Mouse (Mus musculus): Measurements from ENCODE around the gene Slc38a3. TPM values are rescaled to one million over a fixed set of nuclear protein-coding genes. Genes with fewer than 3 reads are reported as not detected.
"Not testable (repeated sequence)": the region's sequence is repeated elsewhere in the genome, so short reads cannot be mapped to it uniquely, and the experiment has no call there.

Slc38a3 gene
- polyA plus RNA-seq, 1 experiment from 2014 or later: 3.7 TPM

DNA sequence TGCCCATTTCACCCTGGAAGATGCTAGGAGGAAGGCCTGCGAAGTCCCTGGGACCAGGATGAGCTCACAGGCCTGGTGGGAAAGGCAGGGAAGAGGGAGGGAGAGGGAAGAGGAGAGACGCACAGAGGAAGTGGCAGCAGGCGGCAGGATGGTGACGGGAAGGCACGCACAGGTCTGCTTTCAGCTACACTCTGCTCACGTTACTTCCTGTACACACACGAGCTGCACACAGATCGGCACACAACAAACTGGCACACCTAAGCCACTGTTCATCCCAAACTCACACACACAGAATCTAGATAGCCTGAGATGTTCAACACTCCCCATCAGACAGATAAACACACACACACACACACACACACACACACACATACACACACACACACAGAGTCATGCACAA, 21.1 kb upstream of the Slc38a3 start:
- Histone ChIP-seq H3K9ac (replicated peaks; ENCODE audit: low read depth, low read length) (no peak overlapping the region), H3K27me3 (ENCODE audit: control insufficient read depth, insufficient read depth, low read length) (no peaks in the 10 kb centered on the region), H3K4me3 (ENCODE audit: low read depth, low read length) (no peak overlapping the region), H3K4me2 (replicated peaks; ENCODE audit: low read depth, low read length) (no peak overlapping the region), H3K4me1 (ENCODE audit: control insufficient read depth, insufficient read depth, low read length) (peaks cover 13% of the 10 kb centered on the region; the same call in 1 of the 2 replicates), H3K27ac (ENCODE audit: low read length) (no peak overlapping the region), H3K36me3 (ENCODE audit: control insufficient read depth, insufficient read depth, low read length) (peaks cover 61% of the 10 kb centered on the region), H3K9me3 (ENCODE audit: control insufficient read depth, low read depth, low read length) (no peaks in the 10 kb centered on the region)
- no peak for ATAC-seq (ENCODE audit: insufficient number of reproducible peaks, insufficient read depth, low FRiP score, low read depth)
- WGBS: 81% methylated on average over 8 of the region's 8 CpGs

DNA sequence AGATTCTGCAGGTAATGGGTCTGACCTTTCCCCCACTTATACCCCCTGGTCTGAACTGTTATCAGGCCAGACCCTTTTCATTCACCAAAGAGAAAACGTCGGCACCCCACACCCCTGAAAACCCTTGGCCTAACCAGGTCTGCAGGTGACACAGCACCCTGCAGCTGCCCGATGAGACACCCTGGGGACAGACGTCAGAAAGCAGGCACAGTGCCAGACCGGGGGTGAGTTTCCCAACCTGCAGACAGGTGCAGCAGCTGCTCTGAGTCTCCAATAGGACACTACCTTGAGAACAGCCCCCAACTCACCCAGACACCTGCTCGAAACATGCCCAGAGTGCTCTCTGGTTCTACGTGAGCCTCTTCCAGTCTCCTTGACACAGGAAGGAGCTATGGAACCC, 19.6 kb upstream of the Slc38a3 start:
- ATAC-seq (ENCODE audit: insufficient number of reproducible peaks, insufficient read depth, low FRiP score, low read depth): no peak
- Histone ChIP-seq H3K27me3 (ENCODE audit: control insufficient read depth, insufficient read depth, low read length) (no peaks in the 10 kb centered on the region), H3K36me3 (ENCODE audit: control insufficient read depth, insufficient read depth, low read length) (peaks cover 75% of the 10 kb centered on the region), H3K27ac (ENCODE audit: low read length) (no peak overlapping the region), H3K9ac (replicated peaks; ENCODE audit: low read depth, low read length) (no peak overlapping the region), H3K9me3 (ENCODE audit: control insufficient read depth, low read depth, low read length) (no peaks in the 10 kb centered on the region), H3K4me1 (ENCODE audit: control insufficient read depth, insufficient read depth, low read length) (peaks cover 8% of the 10 kb centered on the region; the same call in 1 of the 2 replicates), H3K4me2 (replicated peaks; ENCODE audit: low read depth, low read length) (no peak overlapping the region), H3K4me3 (ENCODE audit: low read depth, low read length) (no peak overlapping the region)
- WGBS: 77% methylated on average over 7 of the region's 7 CpGs

DNA sequence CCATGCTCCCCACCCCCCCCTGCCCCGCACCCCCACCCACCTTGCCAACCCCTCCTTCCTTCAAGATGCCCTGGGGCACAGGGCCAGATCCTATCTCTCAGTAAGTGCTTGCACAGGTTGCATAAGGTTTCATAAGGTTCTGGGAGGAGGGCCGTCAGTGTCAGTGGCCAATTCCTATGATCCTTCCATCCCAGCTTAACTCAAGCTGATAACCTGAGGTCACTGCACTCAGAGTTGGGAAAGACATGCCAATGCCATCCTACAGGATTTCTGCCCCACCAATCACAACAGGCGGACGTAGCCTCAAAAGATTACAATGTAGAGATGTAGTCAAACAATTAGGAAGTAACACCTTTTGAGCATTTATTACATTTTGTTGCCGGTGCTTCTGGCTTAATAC, 19.1 kb upstream of the Slc38a3 start:
- Histone ChIP-seq H3K4me1 (ENCODE audit: control insufficient read depth, insufficient read depth, low read length) (peaks cover 4% of the 10 kb centered on the region; the same call in 1 of the 2 replicates), H3K9me3 (ENCODE audit: control insufficient read depth, low read depth, low read length) (no peaks in the 10 kb centered on the region), H3K9ac (replicated peaks; ENCODE audit: low read depth, low read length) (no peak overlapping the region), H3K36me3 (ENCODE audit: control insufficient read depth, insufficient read depth, low read length) (peaks cover 80% of the 10 kb centered on the region), H3K27me3 (ENCODE audit: control insufficient read depth, insufficient read depth, low read length) (no peaks in the 10 kb centered on the region), H3K4me3 (ENCODE audit: low read depth, low read length) (no peak overlapping the region), H3K4me2 (replicated peaks; ENCODE audit: low read depth, low read length) (no peak overlapping the region), H3K27ac (ENCODE audit: low read length) (no peak overlapping the region)
- no peak for ATAC-seq (ENCODE audit: insufficient number of reproducible peaks, insufficient read depth, low FRiP score, low read depth)
- WGBS: 84% methylated on average over 5 of the region's 5 CpGs

DNA sequence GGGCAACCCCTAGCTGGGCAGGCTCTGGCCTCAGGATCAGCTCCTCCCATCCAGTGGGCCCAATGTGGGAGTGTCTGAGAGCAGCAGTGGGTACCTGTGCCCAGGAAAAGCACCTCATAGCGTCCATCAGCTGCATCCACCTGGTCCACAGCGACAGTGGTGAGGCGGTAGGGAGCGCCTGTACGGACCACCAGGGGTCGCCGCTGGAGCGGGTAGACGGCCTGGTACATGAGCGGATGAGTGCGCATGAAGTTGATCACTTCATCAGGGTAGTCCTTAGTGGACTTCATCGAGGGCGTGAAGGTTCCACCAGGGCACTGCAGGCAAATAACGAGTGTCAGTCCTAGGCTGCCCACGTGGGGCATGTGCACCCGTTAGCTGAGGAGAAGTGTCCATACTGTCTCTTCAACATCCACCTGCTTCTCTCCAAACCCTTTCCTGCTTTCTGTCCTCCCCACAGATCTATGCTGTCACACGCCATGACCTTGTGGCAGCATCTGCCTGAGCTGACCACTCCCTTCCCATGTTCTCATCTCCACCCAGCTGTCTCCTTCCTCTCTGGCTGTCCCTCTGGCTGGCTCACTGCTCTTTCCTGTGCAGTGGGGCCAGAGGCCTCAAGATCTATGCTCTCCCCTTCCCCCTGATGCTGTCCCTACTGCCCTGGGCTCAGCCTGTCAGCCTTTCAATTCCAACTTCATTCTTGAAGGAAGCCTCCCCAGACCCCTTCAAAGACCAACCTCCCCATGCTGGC, 16.1 kb upstream of the Slc38a3 start:
- no peak overlapping the region for H3K4me2 ChIP-seq (replicated peaks; ENCODE audit: low read depth, low read length)
- H3K9me3 ChIP-seq (ENCODE audit: control insufficient read depth, low read depth, low read length): no peaks in the 10 kb centered on the region
- no peak overlapping the region for H3K27ac ChIP-seq (ENCODE audit: low read length)
- peaks cover 72% of the 10 kb centered on the region for H3K36me3 ChIP-seq (ENCODE audit: control insufficient read depth, insufficient read depth, low read length)
- no peak overlapping the region for H3K4me3 ChIP-seq (ENCODE audit: low read depth, low read length)
- no peaks in the 10 kb centered on the region for H3K27me3 ChIP-seq (ENCODE audit: control insufficient read depth, insufficient read depth, low read length)
- H3K9ac ChIP-seq (replicated peaks; ENCODE audit: low read depth, low read length): no peak overlapping the region
- no peaks in the 10 kb centered on the region for H3K4me1 ChIP-seq (ENCODE audit: control insufficient read depth, insufficient read depth, low read length)
- ATAC-seq (ENCODE audit: insufficient number of reproducible peaks, insufficient read depth, low FRiP score, low read depth): peak; percentile 42; the same call in 1 of the 2 replicates
- WGBS: 41% methylated on average over 17 of the region's 17 CpGs

DNA sequence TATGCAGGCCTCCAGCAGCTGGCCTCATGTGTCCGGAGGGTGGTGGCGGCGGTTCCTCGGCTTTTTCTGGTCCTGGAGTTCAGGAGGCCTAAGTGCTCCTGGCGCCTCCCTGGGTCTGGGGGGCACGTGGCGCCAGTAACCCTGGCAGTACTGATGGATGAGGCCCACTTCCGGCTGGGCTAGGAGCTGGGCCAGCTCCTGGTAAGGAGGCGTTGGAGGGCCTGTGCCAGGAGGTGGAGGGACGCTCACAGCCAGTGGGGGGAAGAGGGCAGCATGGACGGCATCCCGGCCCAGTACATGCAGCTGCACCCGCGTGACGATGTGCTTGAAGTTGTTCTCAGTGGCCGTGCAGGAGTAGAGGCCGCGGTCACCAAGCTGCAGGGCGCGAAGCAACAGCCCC, 13.1 kb upstream of the Slc38a3 start:
- ATAC-seq (ENCODE audit: insufficient number of reproducible peaks, insufficient read depth, low FRiP score, low read depth): no peak
- peaks cover 44% of the 10 kb centered on the region for H3K36me3 ChIP-seq (ENCODE audit: control insufficient read depth, insufficient read depth, low read length)
- H3K4me3 ChIP-seq (ENCODE audit: low read depth, low read length): no peak overlapping the region
- H3K9ac ChIP-seq (replicated peaks; ENCODE audit: low read depth, low read length): no peak overlapping the region
- H3K4me1 ChIP-seq (ENCODE audit: control insufficient read depth, insufficient read depth, low read length): no peaks in the 10 kb centered on the region
- H3K27me3 ChIP-seq (ENCODE audit: control insufficient read depth, insufficient read depth, low read length): 0 out of 2 replicates have a peak, but pooled peaks cover 2% of the 10 kb centered on the region
- no peaks in the 10 kb centered on the region for H3K9me3 ChIP-seq (ENCODE audit: control insufficient read depth, low read depth, low read length)
- WGBS: 73% methylated on average over 20 of the region's 20 CpGs
- no peak overlapping the region for H3K4me2 ChIP-seq (replicated peaks; ENCODE audit: low read depth, low read length)
- no peak overlapping the region for H3K27ac ChIP-seq (ENCODE audit: low read length)

DNA sequence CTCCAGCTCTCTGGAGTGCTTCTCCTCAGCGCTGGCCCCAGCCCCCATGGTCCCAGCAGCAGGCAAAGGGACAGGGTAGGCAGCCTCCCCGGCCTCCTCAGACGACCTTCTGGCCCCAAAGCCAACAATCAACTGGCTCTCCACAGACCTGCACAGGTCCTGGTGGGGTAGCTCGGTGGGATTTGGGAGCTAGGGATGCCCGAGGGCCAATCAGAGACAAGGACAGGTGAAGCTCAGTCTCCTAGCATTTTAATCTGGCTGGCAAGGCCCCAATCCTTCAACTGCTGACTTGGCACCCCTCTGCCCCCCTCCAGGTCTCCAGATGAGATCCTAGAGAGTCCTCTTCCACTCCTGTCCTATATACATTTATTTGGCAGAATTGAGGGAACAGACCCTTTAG, 10.2 kb upstream of the Slc38a3 start, which contains the start of gene Gnat1:
Gene Gnat1, minus strand, starts transcription at position 212 of the 400 bp plus-strand sequence.
- H3K4me3 ChIP-seq (ENCODE audit: low read depth, low read length): no peak within 1 kb of the TSS
- H3K9me3 ChIP-seq (ENCODE audit: control insufficient read depth, low read depth, low read length): no peaks in the 10 kb centered on the region
- H3K9ac ChIP-seq (replicated peaks; ENCODE audit: low read depth, low read length): no peak within 1 kb of the TSS
- H3K4me1 ChIP-seq (ENCODE audit: control insufficient read depth, insufficient read depth, low read length): peaks cover 8% of the 10 kb centered on the region
- peaks cover 22% of the 10 kb centered on the region for H3K36me3 ChIP-seq (ENCODE audit: control insufficient read depth, insufficient read depth, low read length)
- H3K27me3 ChIP-seq (ENCODE audit: control insufficient read depth, insufficient read depth, low read length): peaks cover 26% of the 10 kb centered on the region
- 39% methylated on average over 5 of the region's 5 CpGs for WGBS
- no peak within 1 kb of the TSS for H3K27ac ChIP-seq (ENCODE audit: low read length)
- no peak within 1 kb of the TSS for H3K4me2 ChIP-seq (replicated peaks; ENCODE audit: low read depth, low read length)
- ATAC-seq (ENCODE audit: insufficient number of reproducible peaks, insufficient read depth, low FRiP score, low read depth): no peak

DNA sequence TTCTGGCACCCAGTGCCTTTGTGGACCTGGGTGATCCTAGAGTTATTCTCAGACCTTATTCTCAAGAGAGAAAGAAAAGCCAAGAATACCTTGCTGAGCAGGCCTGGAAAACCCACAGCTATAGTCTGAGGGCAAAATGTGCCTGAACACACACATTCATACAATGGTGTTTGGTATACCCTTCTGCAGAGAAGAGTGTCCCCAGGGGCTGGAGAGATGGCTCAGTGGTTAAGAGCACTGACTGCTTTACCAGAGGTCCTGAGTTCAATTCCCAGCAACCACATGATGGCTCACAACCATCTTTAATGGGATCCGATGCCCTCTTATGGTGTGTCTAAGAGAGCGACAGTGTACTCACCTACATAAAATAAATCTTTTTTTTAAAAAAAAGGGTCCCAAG, 9.5 kb upstream of the Slc38a3 start:
- Histone ChIP-seq H3K4me3 (ENCODE audit: low read depth, low read length) (no peak overlapping the region), H3K4me1 (ENCODE audit: control insufficient read depth, insufficient read depth, low read length) (peaks cover 8% of the 10 kb centered on the region), H3K27me3 (ENCODE audit: control insufficient read depth, insufficient read depth, low read length) (peaks cover 26% of the 10 kb centered on the region), H3K36me3 (ENCODE audit: control insufficient read depth, insufficient read depth, low read length) (peaks cover 16% of the 10 kb centered on the region), H3K9me3 (ENCODE audit: control insufficient read depth, low read depth, low read length) (no peaks in the 10 kb centered on the region), H3K27ac (ENCODE audit: low read length) (no peak overlapping the region), H3K9ac (replicated peaks; ENCODE audit: low read depth, low read length) (no peak overlapping the region), H3K4me2 (replicated peaks; ENCODE audit: low read depth, low read length) (no peak overlapping the region)
- no peak for ATAC-seq (ENCODE audit: insufficient number of reproducible peaks, insufficient read depth, low FRiP score, low read depth)
- WGBS: 88% methylated on average over 2 of the region's 2 CpGs

DNA sequence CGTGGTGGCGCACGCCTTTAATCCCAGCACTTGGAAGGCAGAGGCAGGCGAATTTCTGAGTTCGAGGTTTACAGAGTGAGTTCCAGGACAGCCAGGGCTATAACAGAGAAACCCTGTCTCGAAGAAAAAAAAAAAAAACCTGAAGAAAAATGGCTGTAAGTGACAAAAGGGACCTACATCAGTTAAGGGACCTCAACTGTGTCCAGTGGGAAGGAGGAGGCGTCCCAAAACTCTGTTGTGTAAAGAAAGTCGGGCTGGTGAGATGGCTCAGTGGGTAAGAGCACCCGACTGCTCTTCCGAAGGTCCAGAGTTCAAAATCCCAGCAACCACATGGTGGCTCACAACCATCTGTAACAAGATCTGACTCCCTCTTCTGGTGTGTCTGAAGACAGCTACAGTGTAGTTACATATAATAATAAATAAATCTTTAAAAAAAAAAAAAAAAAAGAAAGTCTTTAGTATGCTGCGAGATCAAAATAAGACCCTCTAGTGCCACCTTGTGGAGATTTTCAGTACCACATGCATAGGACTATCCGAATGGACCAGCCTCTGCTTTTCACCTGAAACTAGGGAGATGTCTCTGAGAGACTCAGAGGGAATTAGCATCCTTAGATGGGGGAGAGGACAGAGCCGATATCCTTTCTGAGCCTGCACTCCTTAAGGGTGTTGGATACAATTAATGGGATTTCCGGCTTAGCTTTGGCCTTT, 8.6 kb upstream of the Slc38a3 start:
- Histone ChIP-seq H3K36me3 (ENCODE audit: control insufficient read depth, insufficient read depth, low read length) (peaks cover 10% of the 10 kb centered on the region), H3K27me3 (ENCODE audit: control insufficient read depth, insufficient read depth, low read length) (peaks cover 26% of the 10 kb centered on the region)
- H3K4me2 ChIP-seq (replicated peaks; ENCODE audit: low read depth, low read length); H3K27ac ChIP-seq (ENCODE audit: low read length); H3K4me1 ChIP-seq (ENCODE audit: control insufficient read depth, insufficient read depth, low read length); H3K9ac ChIP-seq (replicated peaks; ENCODE audit: low read depth, low read length); H3K4me3 ChIP-seq (ENCODE audit: low read depth, low read length); H3K9me3 ChIP-seq (ENCODE audit: control insufficient read depth, low read depth, low read length); ATAC-seq (ENCODE audit: insufficient number of reproducible peaks, insufficient read depth, low FRiP score, low read depth): not testable (repeated sequence)
- 30% methylated on average over 14 of the region's 14 CpGs for WGBS

Measured in stomach, embryonic 14.5 days (tissue).